Mouse (Mus musculus) MEL (cell line): ENCODE data around the gene Zmat5.

Experiments used
- CHD2 ChIP-seq: IDR thresholded peaks from 2 replicates; pipeline ENCODE4 v1.6.1; 2011; ENCODE audit warnings: low read length, improper control_type of control experiment
- CTCF ChIP-seq, 3 experiments: IDR thresholded peaks in 2 of 3; conservative IDR thresholded peaks in 1 of 3; 2 replicates each; pipeline ENCODE4 v1.5.1; 2011 to 2012; ENCODE audit warnings: low read length in 3 of 3, low read depth in 2 of 3, mild to moderate bottlenecking in 2 of 3, improper control_type of control experiment in 1 of 3, inconsistent platforms in 1 of 3, mixed read lengths in 1 of 3, moderate library complexity in 1 of 3; ENCODE audit not compliant: control insufficient read depth in 1 of 3, insufficient read depth in 1 of 3, poor library complexity in 1 of 3, severe bottlenecking in 1 of 3
- EP300 ChIP-seq, 2 experiments: IDR thresholded peaks; 2 replicates each; pipeline ENCODE4 v1.6.1; 2011; ENCODE audit warnings: improper control_type of control experiment in 2 of 2, low read length in 2 of 2, low read depth in 1 of 2, mild to moderate bottlenecking in 1 of 2
- GATA1 ChIP-seq: IDR thresholded peaks from 2 replicates; pipeline ENCODE4 v1.6.1; 2011; ENCODE audit warnings: low read depth, low read length, improper control_type of control experiment
- KAT2A ChIP-seq: conservative IDR thresholded peaks from 2 replicates; pipeline ENCODE4 v1.6.1; 2012; ENCODE audit warnings: low read depth, low read length, improper control_type of control experiment, inconsistent platforms
- MAFK ChIP-seq: IDR thresholded peaks from 2 replicates; pipeline ENCODE4 v1.6.1; 2011; ENCODE audit warnings: low read depth, mild to moderate bottlenecking, low read length, improper control_type of control experiment, borderline replicate concordance
- MYC ChIP-seq: IDR thresholded peaks from 2 replicates; pipeline ENCODE4 v1.6.1; 2011; ENCODE audit warnings: low read depth, mild to moderate bottlenecking, low read length, improper control_type of control experiment, moderate library complexity
- POLR2A ChIP-seq, 2 experiments: IDR thresholded peaks; 2 replicates each; pipeline ENCODE4 v1.6.1; 2011 to 2012; ENCODE audit warnings: low read length in 2 of 2, mild to moderate bottlenecking in 2 of 2, control low read depth in 1 of 2, improper control_type of control experiment in 1 of 2, low read depth in 1 of 2, moderate library complexity in 1 of 2; ENCODE audit not compliant: control insufficient read depth in 1 of 2, insufficient read depth in 1 of 2, poor library complexity in 1 of 2
- TCF12 ChIP-seq: IDR thresholded peaks from 2 replicates; pipeline ENCODE4 v1.6.1; 2014; ENCODE audit warnings: low read depth, mild to moderate bottlenecking, inconsistent platforms, low read length, improper control_type of control experiment, moderate library complexity
- UBTF ChIP-seq: IDR thresholded peaks from 2 replicates; pipeline ENCODE4 v1.6.1; 2012; ENCODE audit warnings: low read depth, mild to moderate bottlenecking, inconsistent platforms, low read length, improper control_type of control experiment, moderate library complexity, borderline replicate concordance; ENCODE audit not compliant: insufficient read depth
- ZC3H11A ChIP-seq: IDR thresholded peaks from 2 replicates; pipeline ENCODE4 v1.6.1; 2012; ENCODE audit warnings: low read depth, mild to moderate bottlenecking, inconsistent platforms, low read length, improper control_type of control experiment
- ZMIZ1 ChIP-seq: IDR thresholded peaks from 2 replicates; pipeline ENCODE4 v1.6.1; 2012; ENCODE audit warnings: low read depth, mild to moderate bottlenecking, inconsistent platforms, low read length, improper control_type of control experiment, moderate library complexity
- ZNF384 ChIP-seq: IDR thresholded peaks from 2 replicates; pipeline ENCODE4 v1.6.1; 2012; ENCODE audit warnings: low read depth, mild to moderate bottlenecking, inconsistent platforms, low read length, improper control_type of control experiment

GRCm38 (mm10) chr11:4712822-4713221, 8.3 kb downstream of the Zmat5 start:
- TF ChIP-seq MYC (no peak), ZNF384 (no peak), TCF12 (no peak), CHD2 (no peak), CTCF (IDR thresholded peaks at IDR 0.05 in 2 of 3, conservative IDR thresholded peaks at IDR 0.05 in 1 of 3; ENCODE audit: control insufficient read depth in 1 of 3, insufficient read depth in 1 of 3, low read depth in 2 of 3, low read length in 3 of 3, poor library complexity in 1 of 3, severe bottlenecking in 1 of 3) (no peak), EP300 (IDR thresholded peaks at IDR 0.05; ENCODE audit: low read depth in 1 of 2, low read length in 2 of 2) (no peak), ZMIZ1 (no peak), MAFK (no peak), GATA1 (no peak), KAT2A (no peak), ZC3H11A (no peak), UBTF (no peak), POLR2A (IDR thresholded peaks at IDR 0.05; ENCODE audit: control insufficient read depth in 1 of 2, insufficient read depth in 1 of 2, low read depth in 1 of 2, low read length in 2 of 2, poor library complexity in 1 of 2) (no peak)
